In genomic region chr4:151713714-151714113, GRCm38 (mm10) we compare ENCODE assay signal across 19 mouse cellular contexts.
DNase-seq lines count a peak whose midpoint lies in the region; ATAC-seq lines count a peak whose summit lies in the region.
"Had no signal": no experiment of that assay in that cellular context is flagged by ENCODE, and none has a peak within 500 bp of the region (broad histone marks: within the 10 kb centered on the region; RNA-seq: fewer than 3 reads in every experiment).

No protein-coding gene starts in this region.

- no peaks in the 10 kb centered on the region for H3K9me3 ChIP-seq in hindbrain, embryonic 12.5 days (replicated peaks)
- no peaks in the 10 kb centered on the region for H3K9me3 ChIP-seq in hindbrain, embryonic 16.5 days (ENCODE audit: control insufficient read depth, low read length)
- no peaks in the 10 kb centered on the region for H3K9me3 ChIP-seq in midbrain, embryonic 14.5 days (ENCODE audit: control insufficient read depth, low read length)
- H3K9me3 ChIP-seq in midbrain, embryonic 11.5 days (ENCODE audit: control insufficient read depth, low read length), result no peaks in the 10 kb centered on the region
- H3K9me3 ChIP-seq: embryonic facial prominence, embryonic 10.5 days; forebrain, embryonic 13.5 days; heart, embryonic 12.5 days had no signal

- no peak overlapping the region for H3K4me3 ChIP-seq in hindbrain, embryonic 12.5 days
- H3K4me3 ChIP-seq in hindbrain, embryonic 16.5 days (ENCODE audit: low read length), result no peak overlapping the region
- no peak overlapping the region for H3K4me3 ChIP-seq in midbrain, embryonic 14.5 days (replicated peaks; ENCODE audit: low read depth, low read length)
- no peak overlapping the region for H3K4me3 ChIP-seq in midbrain, embryonic 11.5 days (ENCODE audit: low read depth, low read length)
- H3K4me3 ChIP-seq: embryonic facial prominence, embryonic 10.5 days; forebrain, embryonic 13.5 days; heart, embryonic 12.5 days had no signal

- 0 out of 2 replicates have a peak overlapping the region, but pooled peaks have one; percentile 23 for H3K27ac ChIP-seq in hindbrain, embryonic 12.5 days
- H3K27ac ChIP-seq in hindbrain, embryonic 16.5 days (ENCODE audit: low read depth, low read length), result no peak overlapping the region
- peak overlapping the region; percentile 33; the same call in 1 of the 2 replicates for H3K27ac ChIP-seq in midbrain, embryonic 14.5 days (replicated peaks; ENCODE audit: low read depth, low read length)
- H3K27ac ChIP-seq in midbrain, embryonic 11.5 days (ENCODE audit: low read depth, low read length), result no peak overlapping the region
- H3K27ac ChIP-seq: embryonic facial prominence, embryonic 10.5 days; forebrain, embryonic 13.5 days; hindbrain, embryonic 14.5 days had no signal

- no peaks in the 10 kb centered on the region for H3K36me3 ChIP-seq in hindbrain, embryonic 12.5 days
- no peaks in the 10 kb centered on the region for H3K36me3 ChIP-seq in hindbrain, embryonic 16.5 days (ENCODE audit: control insufficient read depth, insufficient read depth, low read length)
- H3K36me3 ChIP-seq in midbrain, embryonic 14.5 days (ENCODE audit: control insufficient read depth, insufficient read depth, low read length), result no peaks in the 10 kb centered on the region
- no peaks in the 10 kb centered on the region for H3K36me3 ChIP-seq in midbrain, embryonic 11.5 days (ENCODE audit: control insufficient read depth, insufficient read depth, low read length)
- H3K36me3 ChIP-seq: embryonic facial prominence, embryonic 10.5 days; G1E; heart, embryonic 12.5 days had no signal

- DNase-seq in adrenal gland, adult 2 months, result peak; percentile 12
- DNase-seq in adrenal gland, adult 18-20 months (ENCODE audit: low spot score in 2 of 2), result no peak
- DNase-seq in midbrain, embryonic 14.5 days, result no peak
- no peak for DNase-seq in midbrain, embryonic 11.5 days (ENCODE audit: low spot score, missing footprints)
- DNase-seq: B cell, adult 2 months; cerebellum, adult 2 months; cerebellum, postnatal 10 days; forebrain, postnatal 0 days; gastrocnemius, postnatal 14 days had no signal

- peaks cover 45% of the 10 kb centered on the region for H3K4me1 ChIP-seq in hindbrain, embryonic 12.5 days
- H3K4me1 ChIP-seq in hindbrain, embryonic 16.5 days (ENCODE audit: control insufficient read depth, insufficient read depth, low read depth, low read length), result no peaks in the 10 kb centered on the region; the same call in 1 of the 2 replicates
- peaks cover 22% of the 10 kb centered on the region for H3K4me1 ChIP-seq in midbrain, embryonic 14.5 days (ENCODE audit: control insufficient read depth, insufficient read depth, low read length)
- no peaks in the 10 kb centered on the region for H3K4me1 ChIP-seq in midbrain, embryonic 11.5 days (ENCODE audit: control insufficient read depth, insufficient read depth, low read length)

- H3K4me2 ChIP-seq in hindbrain, embryonic 12.5 days (replicated peaks), result no peak overlapping the region
- no peak overlapping the region for H3K4me2 ChIP-seq in hindbrain, embryonic 16.5 days (ENCODE audit: low read length)
- H3K4me2 ChIP-seq in midbrain, embryonic 14.5 days (ENCODE audit: low read length), result no peak overlapping the region
- H3K4me2 ChIP-seq in midbrain, embryonic 11.5 days, result no peak overlapping the region
- H3K4me2 ChIP-seq: forebrain, embryonic 13.5 days; heart, embryonic 12.5 days; hindbrain, embryonic 14.5 days had no signal

- no peak for ATAC-seq in hindbrain, embryonic 12.5 days (ENCODE audit: low FRiP score)
- no peak for ATAC-seq in hindbrain, embryonic 16.5 days
- ATAC-seq in midbrain, embryonic 14.5 days (ENCODE audit: low FRiP score, low TSS enrichment), result no peak
- no peak for ATAC-seq in midbrain, embryonic 11.5 days (ENCODE audit: low FRiP score)
- no peak for ATAC-seq in cerebellum, adult (ENCODE audit: insufficient number of reproducible peaks, low FRiP score, low TSS enrichment)
- ATAC-seq: CD4-positive, CD25-positive, alpha-beta regulatory T cell, adult 4 months; forebrain, embryonic 13.5 days; forebrain, postnatal 0 days; intestine, embryonic 16.5 days had no signal

- 83% methylated on average over 6 of the region's 6 CpGs for WGBS in hindbrain, embryonic 12.5 days
- 77% methylated on average over 6 of the region's 6 CpGs for WGBS in hindbrain, embryonic 16.5 days
- WGBS in midbrain, embryonic 14.5 days, result 84% methylated on average over 6 of the region's 6 CpGs
- 94% methylated on average over 6 of the region's 6 CpGs for WGBS in midbrain, embryonic 11.5 days

- H3K27me3 ChIP-seq in hindbrain, embryonic 12.5 days, result 0 out of 2 replicates have a peak, but pooled peaks cover 3% of the 10 kb centered on the region
- no peaks in the 10 kb centered on the region; the same call in 1 of the 2 replicates for H3K27me3 ChIP-seq in hindbrain, embryonic 16.5 days (replicated peaks; ENCODE audit: control insufficient read depth, insufficient read depth, low read length)
- no peaks in the 10 kb centered on the region for H3K27me3 ChIP-seq in midbrain, embryonic 14.5 days (ENCODE audit: control insufficient read depth, insufficient read depth, low read length)
- no peaks in the 10 kb centered on the region for H3K27me3 ChIP-seq in midbrain, embryonic 11.5 days (ENCODE audit: control insufficient read depth, insufficient read depth, low read length)
- H3K27me3 ChIP-seq: forebrain, embryonic 13.5 days; heart, embryonic 12.5 days had no signal

- H3K9ac ChIP-seq in hindbrain, embryonic 12.5 days, result no peak overlapping the region
- H3K9ac ChIP-seq in hindbrain, embryonic 16.5 days (ENCODE audit: low read depth, low read length), result no peak overlapping the region
- H3K9ac ChIP-seq in midbrain, embryonic 14.5 days (replicated peaks; ENCODE audit: low read length), result no peak overlapping the region
- H3K9ac ChIP-seq in midbrain, embryonic 11.5 days (ENCODE audit: low read length), result no peak overlapping the region
- H3K9ac ChIP-seq: forebrain, embryonic 13.5 days; forebrain, postnatal 0 days; heart, embryonic 12.5 days; hindbrain, embryonic 14.5 days had no signal

Comparison
In these comparisons a context has a peak if more than half of its experiments do, and no peak if none do; other contexts are left out.
1. H3K27ac ChIP-seq: peak in hindbrain, embryonic 12.5 days (single experiment) and midbrain, embryonic 14.5 days (single experiment); none in hindbrain, embryonic 16.5 days (single experiment) and midbrain, embryonic 11.5 days (single experiment).